Mouse (Mus musculus) cerebellum, adult 2 months (tissue): Measurements from ENCODE around the gene Ttc3.
A peak's percentile ranks its signal among the peaks of the same experiment; 100 is the strongest.

Source experiments
- CTCF ChIP-seq: fragments of 200-500 bp; IDR thresholded peaks from 2 replicates; pipeline ENCODE4 v1.5.1; 2011; ENCODE audit warnings: low read depth, mild to moderate bottlenecking, control low read depth, low read length, moderate library complexity, borderline replicate concordance; ENCODE audit not compliant: insufficient read depth
- POLR2A ChIP-seq: fragments of 200-500 bp; IDR thresholded peaks from 2 replicates; pipeline ENCODE4 v1.6.1; 2011; ENCODE audit warnings: low read length, control low read depth, borderline replicate concordance; ENCODE audit not compliant: insufficient read depth

GRCm38 (mm10) chr16:94402185-94402584 lies 31.8 kb downstream of the Ttc3 start:
- TF ChIP-seq POLR2A (no peak), CTCF (peak; percentile 28; the same call in 1 of the 2 replicates)
